Mouse (Mus musculus) heart, postnatal 0 days (tissue): ENCODE results near the gene Zfp945.

Source experiments
- CTCF ChIP-seq: IDR thresholded peaks from 2 replicates; pipeline ENCODE4 v1.5.1; 2016; ENCODE audit warnings: antibody characterized with exemption, control low read depth, low read depth
- EP300 ChIP-seq: IDR thresholded peaks from 2 replicates; pipeline ENCODE4 v1.6.1; 2016; ENCODE audit warnings: antibody characterized with exemption, low read depth

- TF ChIP-seq CTCF (no peak), EP300 (no peak)
Observed at GRCm38 (mm10) chr17:22877427-22878307, 10.7 kb upstream of the Zfp945 start.
